8 mouse cellular contexts compared by ENCODE assay signal in the genomic region with DNA sequence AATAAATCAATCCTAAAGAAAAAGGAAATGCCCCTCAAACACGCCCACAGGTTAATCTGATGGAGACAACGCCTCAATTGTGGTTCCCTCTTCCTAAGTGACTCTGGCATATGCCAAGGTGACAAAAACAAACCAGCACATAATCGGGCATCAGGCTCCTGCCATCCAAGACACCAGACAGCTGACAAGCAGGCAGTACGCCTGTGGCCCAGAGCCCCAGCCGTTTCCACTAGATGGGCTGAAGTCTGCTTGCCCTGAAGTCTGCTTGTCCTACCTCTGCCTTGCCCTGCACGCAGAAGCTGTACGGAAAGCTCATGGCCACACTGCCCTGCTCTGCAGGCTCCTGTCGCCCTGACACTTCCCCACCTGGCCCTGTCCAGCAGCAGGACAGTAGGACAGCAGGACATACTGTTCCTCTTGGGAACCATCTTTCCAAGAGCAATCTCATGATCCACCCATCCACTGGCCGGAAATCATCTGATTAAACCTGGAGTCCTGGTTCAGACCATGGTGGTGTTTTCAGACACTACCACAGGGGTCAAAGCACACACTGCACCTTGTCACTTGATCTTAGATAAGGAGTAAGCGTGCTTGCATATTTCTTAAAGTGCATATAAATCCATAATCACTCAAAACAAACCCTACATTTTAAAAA. TPM values are rescaled to one million over a fixed set of nuclear protein-coding genes. Genes with fewer than 3 reads are reported as not detected.
DNase-seq lines count a peak whose midpoint lies in the region; ATAC-seq and TF ChIP-seq lines count a peak whose summit lies in the region.

No protein-coding gene starts in this region.

- H3K27me3 ChIP-seq in forebrain, embryonic 15.5 days = no peaks in the 10 kb centered on the region
- H3K27me3 ChIP-seq in forebrain, embryonic 14.5 days (replicated peaks; ENCODE audit: control insufficient read depth, insufficient read depth, low read length) = no peaks in the 10 kb centered on the region
- no peaks in the 10 kb centered on the region for H3K27me3 ChIP-seq in lung, embryonic 15.5 days
- no peaks in the 10 kb centered on the region for H3K27me3 ChIP-seq in intestine, embryonic 15.5 days (replicated peaks)

- no peaks in the 10 kb centered on the region for H3K9me3 ChIP-seq in forebrain, embryonic 15.5 days
- H3K9me3 ChIP-seq in forebrain, embryonic 14.5 days (replicated peaks; ENCODE audit: control insufficient read depth, low read length) = no peaks in the 10 kb centered on the region
- H3K9me3 ChIP-seq in lung, embryonic 15.5 days = no peaks in the 10 kb centered on the region
- no peaks in the 10 kb centered on the region for H3K9me3 ChIP-seq in intestine, embryonic 15.5 days

- H3K36me3 ChIP-seq in forebrain, embryonic 15.5 days = peaks cover 37% of the 10 kb centered on the region
- peaks cover 52% of the 10 kb centered on the region for H3K36me3 ChIP-seq in forebrain, embryonic 14.5 days (ENCODE audit: control insufficient read depth, insufficient read depth, low read length)
- H3K36me3 ChIP-seq in lung, embryonic 15.5 days = peaks cover 12% of the 10 kb centered on the region
- 0 out of 2 replicates have a peak, but pooled peaks cover 3% of the 10 kb centered on the region for H3K36me3 ChIP-seq in intestine, embryonic 15.5 days

- H3K27ac ChIP-seq in forebrain, embryonic 15.5 days (replicated peaks) = peak overlapping the region; percentile 52; the same call in 1 of the 2 replicates
- no peak overlapping the region for H3K27ac ChIP-seq in forebrain, embryonic 14.5 days (ENCODE audit: low read depth, low read length)
- peak overlapping the region; percentile 82 for H3K27ac ChIP-seq in lung, embryonic 15.5 days
- 0 out of 2 replicates have a peak overlapping the region, but pooled peaks have one; percentile 40 for H3K27ac ChIP-seq in intestine, embryonic 15.5 days
- 0 out of 2 replicates have a peak overlapping the region, but pooled peaks have one; percentile 25 for H3K27ac ChIP-seq in olfactory bulb, adult 2 months (ENCODE audit: insufficient read depth, low read depth, low read length)

- no peak for TF ChIP-seq CTCF in lung, adult 2 months (IDR thresholded peaks at IDR 0.05; ENCODE audit: insufficient read depth, low read length)
- TF ChIP-seq CTCF in olfactory bulb, adult 2 months (IDR thresholded peaks at IDR 0.05; ENCODE audit: insufficient read depth, low read depth, low read length) = no peak

- no peak overlapping the region for H3K4me2 ChIP-seq in forebrain, embryonic 15.5 days (replicated peaks)
- H3K4me2 ChIP-seq in forebrain, embryonic 14.5 days (ENCODE audit: low read length) = no peak overlapping the region
- 0 out of 2 replicates have a peak overlapping the region, but pooled peaks have one; percentile 3 for H3K4me2 ChIP-seq in lung, embryonic 15.5 days
- H3K4me2 ChIP-seq in intestine, embryonic 15.5 days (replicated peaks) = no peak overlapping the region

- H3K4me1 ChIP-seq in forebrain, embryonic 15.5 days = peaks cover 8% of the 10 kb centered on the region; the same call in 1 of the 2 replicates
- no peaks in the 10 kb centered on the region for H3K4me1 ChIP-seq in forebrain, embryonic 14.5 days (ENCODE audit: control insufficient read depth, insufficient read depth, low read length)
- peaks cover 61% of the 10 kb centered on the region for H3K4me1 ChIP-seq in lung, embryonic 15.5 days
- H3K4me1 ChIP-seq in lung, adult 2 months (ENCODE audit: control insufficient read depth, insufficient read depth, low read length) = peaks cover 53% of the 10 kb centered on the region
- H3K4me1 ChIP-seq in intestine, embryonic 15.5 days (replicated peaks) = peaks cover 23% of the 10 kb centered on the region
- peaks cover 20% of the 10 kb centered on the region for H3K4me1 ChIP-seq in olfactory bulb, adult 2 months (ENCODE audit: control insufficient read depth, insufficient read depth, low read length)

- no peak for ATAC-seq in forebrain, embryonic 15.5 days (replicated peaks)
- ATAC-seq in forebrain, embryonic 14.5 days = no peak
- ATAC-seq in lung, embryonic 15.5 days (ENCODE audit: borderline replicate concordance, extremely low read depth, low FRiP score, low TSS enrichment) = no peak
- peak; percentile 48; the same call in 1 of the 2 replicates for ATAC-seq in intestine, embryonic 15.5 days
- ATAC-seq in frontal cortex, adult (ENCODE audit: low TSS enrichment) = no peak

- no peak for DNase-seq in forebrain, embryonic 14.5 days (ENCODE audit: low spot score)
- no peak for DNase-seq in lung, adult 2 months
- no peak for DNase-seq in kidney, postnatal 10 days

- no peak overlapping the region for H3K9ac ChIP-seq in forebrain, embryonic 15.5 days (replicated peaks)
- no peak overlapping the region for H3K9ac ChIP-seq in forebrain, embryonic 14.5 days (ENCODE audit: low read length)
- no peak overlapping the region for H3K9ac ChIP-seq in lung, embryonic 15.5 days
- H3K9ac ChIP-seq in intestine, embryonic 15.5 days = no peak overlapping the region

- H3K4me3 ChIP-seq in forebrain, embryonic 15.5 days = no peak overlapping the region
- no peak overlapping the region for H3K4me3 ChIP-seq in forebrain, embryonic 14.5 days (ENCODE audit: low read depth, low read length)
- H3K4me3 ChIP-seq in lung, embryonic 15.5 days = no peak overlapping the region
- no peak overlapping the region for H3K4me3 ChIP-seq in lung, adult 2 months (replicated peaks; ENCODE audit: extremely low read depth, low read depth, low read length)
- H3K4me3 ChIP-seq in intestine, embryonic 15.5 days (replicated peaks) = no peak overlapping the region
- H3K4me3 ChIP-seq in olfactory bulb, adult 2 months (ENCODE audit: insufficient read depth, low read depth, low read length) = no peak overlapping the region

- WGBS in forebrain, embryonic 15.5 days = 75% methylated on average over 10 of the region's 10 CpGs
- WGBS in forebrain, embryonic 14.5 days = 83% methylated on average over 10 of the region's 10 CpGs
- 56% methylated on average over 10 of the region's 10 CpGs for WGBS in lung, embryonic 15.5 days
- WGBS in lung, adult 2 months = 40% methylated on average over 10 of the region's 10 CpGs
- WGBS in intestine, embryonic 15.5 days = 64% methylated on average over 10 of the region's 10 CpGs
- 78% methylated on average over 10 of the region's 10 CpGs for WGBS in olfactory bulb, adult 2 months

- TF ChIP-seq POLR2A in lung, adult 2 months (IDR thresholded peaks at IDR 0.05; ENCODE audit: borderline replicate concordance, extremely low read depth, low read depth, low read length) = no peak
- TF ChIP-seq POLR2A in olfactory bulb, adult 2 months (IDR thresholded peaks at IDR 0.05; ENCODE audit: insufficient read depth, low read depth, low read length) = no peak

RNA-seq across cellular contexts. Expression of a gene that starts 17.9 kb away (rescaled TPM):
- polyA plus RNA-seq in forebrain, embryonic 15.5 days (2015; fragmentation: Nextera tagmentation; extraction: Ambion mirVana) = 75.9 and 85.8 TPM in 2 replicates
- 49.5 and 52.2 TPM in 2 replicates for polyA plus RNA-seq in forebrain, embryonic 14.5 days (2014; fragmentation: Nextera tagmentation; extraction: Ambion mirVana)
- polyA plus RNA-seq in lung, embryonic 15.5 days (2015; fragmentation: Nextera tagmentation; extraction: Ambion mirVana) = 21.8 and 22.8 TPM in 2 replicates
- 47.0 and 49.9 TPM in 2 replicates for polyA plus RNA-seq in lung, adult 2 months (2012; rRNA removed)
- 12.8 and 15.7 TPM in 2 replicates for polyA plus RNA-seq in intestine, embryonic 15.5 days (2015; fragmentation: Nextera tagmentation; extraction: Ambion mirVana)
- polyA plus RNA-seq in olfactory bulb, adult 2 months (2012; ENCODE audit: insufficient read depth, insufficient read length, low replicate concordance, missing spikeins) = not detected in 2 replicates
